Mouse (Mus musculus): ENCODE data around the gene Tpsab1.

- TF ChIP-seq POLR2A (IDR thresholded peaks at IDR 0.05; ENCODE audit: low read depth, low read length) (no peak), CTCF (IDR thresholded peaks at IDR 0.05; ENCODE audit: extremely low read depth, insufficient read length, insufficient replicate concordance, low read depth, low read length) (no peak)
These were observed 7.1 kb downstream of the Tpsab1 start for GRCm38 (mm10) chr17:25338218-25338617.

All from small intestine, adult 2 months (tissue).